Mouse (Mus musculus) liver, embryonic 14.5 days (tissue): ENCODE measurements at regions not wholly inside any gene's neighbourhood (a gene's known extent, or its start where the extent isn't known, plus 50 kb on each side); places are given as distances from the start of the nearest gene placed in this dataset.

ENCODE experiments used
- ATAC-seq: fragments of 200-750 bp; cut with Nextera tagmentation; 2 replicates; pipeline ENCODE4 v1.8.0; 2017; ENCODE audit warnings: moderate number of reproducible peaks, mild to moderate bottlenecking, moderate library complexity; ENCODE audit not compliant: insufficient read depth
- DNase-seq, 3 experiments: peaks; one replicate each; pipeline ENCODE4 v3.0.0-alpha.2; 2012 to 2013; ENCODE audit warnings: low read depth in 3 of 3, low spot score in 3 of 3
- H3K27ac ChIP-seq: fragments of 300-500 bp; sonication (generic); 2 replicates; pipeline ENCODE4 v1.5.1; 2014; ENCODE audit warnings: moderate library complexity, mild to moderate bottlenecking, control low read depth, inconsistent platforms
- H3K27me3 ChIP-seq: fragments of 300-500 bp; sonication (generic); 2 replicates; pipeline ENCODE4 v1.6.1; 2014; ENCODE audit warnings: mild to moderate bottlenecking, low read length, moderate library complexity; ENCODE audit not compliant: control insufficient read depth, insufficient read depth
- H3K36me3 ChIP-seq: fragments of 300-500 bp; sonication (generic); replicated peaks from 2 replicates; pipeline ENCODE4 v1.6.1; 2014; ENCODE audit warnings: low read depth; ENCODE audit not compliant: control insufficient read depth, insufficient read depth
- H3K4me1 ChIP-seq, 2 experiments: fragments of 200-500 bp in 1 of 2; fragments of 300-500 bp in 1 of 2; sonication (generic) in 1 of 2; replicated peaks; 2 replicates each; pipeline ENCODE4 v1.6.1; 2012 to 2014; ENCODE audit warnings: antibody characterized with exemption in 1 of 2, inconsistent platforms in 1 of 2, low read length in 1 of 2; ENCODE audit not compliant: control insufficient read depth in 2 of 2, insufficient read depth in 2 of 2
- H3K4me2 ChIP-seq: fragments of 300-500 bp; sonication (generic); 2 replicates; pipeline ENCODE4 v1.6.1; 2014; ENCODE audit warnings: low read depth, mild to moderate bottlenecking, control low read depth, moderate library complexity
- H3K4me3 ChIP-seq, 2 experiments: fragments of 200-500 bp in 1 of 2; fragments of 300-500 bp in 1 of 2; sonication (generic) in 1 of 2; 2 replicates each; pipeline ENCODE4 v1.5.1; 2012 to 2014; ENCODE audit warnings: low read depth in 2 of 2, low read length in 2 of 2, mild to moderate bottlenecking in 2 of 2, control low read depth in 1 of 2, inconsistent platforms in 1 of 2, moderate library complexity in 1 of 2; ENCODE audit not compliant: insufficient read depth in 1 of 2
- H3K9ac ChIP-seq: fragments of 300-500 bp; sonication (generic); replicated peaks from 2 replicates; pipeline ENCODE4 v1.6.1; 2014; ENCODE audit warnings: mild to moderate bottlenecking, control low read depth, moderate library complexity
- H3K9me3 ChIP-seq: fragments of 300-500 bp; sonication (generic); 2 replicates; pipeline ENCODE4 v1.6.1; 2016; ENCODE audit warnings: low read length, mixed read lengths; ENCODE audit not compliant: control insufficient read depth
- CTCF ChIP-seq: IDR thresholded peaks from 2 replicates; pipeline ENCODE4 v1.5.1; 2016; ENCODE audit warnings: antibody characterized with exemption, low read depth, control low read depth
- EP300 ChIP-seq: IDR thresholded peaks from 2 replicates; pipeline ENCODE4 v1.6.1; 2016; ENCODE audit warnings: antibody characterized with exemption, low read depth
- WGBS: fragments of 180-500 bp; shearing (Covaris S2); extraction: QIAGEN DNeasy Blood & Tissue Kit; methylation state at CpG from one replicate; pipeline ENCODE4 v1.1.7; 2014; ENCODE audit not compliant: insufficient replicate concordance; 5-methylcytosine and 5-hydroxymethylcytosine counted together

- Histone ChIP-seq H3K4me2 (no peak overlapping the region), H3K36me3 (no peaks in the 10 kb centered on the region), H3K27ac (no peak overlapping the region), H3K9me3 (no peaks in the 10 kb centered on the region), H3K4me1 (no peaks in the 10 kb centered on the region), H3K4me3 (no peak overlapping the region), H3K27me3 (no peaks in the 10 kb centered on the region), H3K9ac (no peak overlapping the region)
- 31% methylated on average over 1 of the region's 1 CpGs for WGBS
- DNase-seq, result no peak
- no peak for TF ChIP-seq EP300
- no peak for TF ChIP-seq CTCF
- no peak for ATAC-seq
Observed at GRCm38 (mm10) chr2:114968651-114969050, 313.9 kb upstream of the Dph6 start.

- DNase-seq, result no peak
Observed at GRCm38 (mm10) chr2:114993419-114993818, 338.7 kb upstream of the Dph6 start.

GRCm38 (mm10) chr2:114993882-114994281 is 339.1 kb upstream of the Dph6 start:
- H3K27me3 ChIP-seq, result no peaks in the 10 kb centered on the region
- H3K27ac ChIP-seq, result no peak overlapping the region
- H3K4me3 ChIP-seq, result no peak overlapping the region
- TF ChIP-seq CTCF (no peak), EP300 (no peak)
- no peak overlapping the region for H3K4me2 ChIP-seq
- H3K4me1 ChIP-seq, result no peaks in the 10 kb centered on the region
- no peak overlapping the region for H3K9ac ChIP-seq
- no peaks in the 10 kb centered on the region for H3K36me3 ChIP-seq
- ATAC-seq (no peak), DNase-seq (no peak)
- WGBS, result 54% methylated on average over 2 of the region's 2 CpGs
- H3K9me3 ChIP-seq, result no peaks in the 10 kb centered on the region

More at GRCm38 (mm10) chr2:114993419-114993818, 338.7 kb upstream of the Dph6 start:
- Histone ChIP-seq H3K4me2 (no peak overlapping the region), H3K9ac (no peak overlapping the region), H3K36me3 (no peaks in the 10 kb centered on the region), H3K4me1 (no peaks in the 10 kb centered on the region), H3K27ac (no peak overlapping the region), H3K9me3 (no peaks in the 10 kb centered on the region), H3K27me3 (no peaks in the 10 kb centered on the region), H3K4me3 (no peak overlapping the region)
- no peak for TF ChIP-seq CTCF
- TF ChIP-seq EP300, result no peak
- ATAC-seq, result no peak

- WGBS, result 48% methylated on average over 2 of the region's 2 CpGs
- no peak overlapping the region for H3K4me2 ChIP-seq
Observed at GRCm38 (mm10) chr2:114994691-114995347, 340.1 kb upstream of the Dph6 start.

GRCm38 (mm10) chr2:115013916-115014315 is 359.2 kb upstream of the Dph6 start:
- DNase-seq, result no peak
- Histone ChIP-seq H3K4me1 (no peaks in the 10 kb centered on the region), H3K27me3 (no peaks in the 10 kb centered on the region), H3K9me3 (no peaks in the 10 kb centered on the region), H3K4me3 (no peak overlapping the region), H3K4me2 (no peak overlapping the region), H3K9ac (no peak overlapping the region), H3K27ac (no peak overlapping the region), H3K36me3 (no peaks in the 10 kb centered on the region)
- ATAC-seq, result no peak
- WGBS, result 68% methylated on average over 1 of the region's 1 CpGs
- TF ChIP-seq EP300, result no peak
- TF ChIP-seq CTCF, result no peak

More at GRCm38 (mm10) chr2:114994691-114995347, 340.1 kb upstream of the Dph6 start:
- Histone ChIP-seq H3K9ac (no peak overlapping the region), H3K4me3 (no peak overlapping the region), H3K36me3 (no peaks in the 10 kb centered on the region), H3K9me3 (no peaks in the 10 kb centered on the region), H3K27ac (no peak overlapping the region), H3K4me1 (no peaks in the 10 kb centered on the region), H3K27me3 (no peaks in the 10 kb centered on the region)
- TF ChIP-seq EP300 (no peak), CTCF (no peak)
- ATAC-seq, result no peak
- no peak for DNase-seq
